Mouse (Mus musculus): Measurements from ENCODE around the gene Parn. TPM values are rescaled to one million over a fixed set of nuclear protein-coding genes. Genes with fewer than 3 reads are reported as not detected.

The Parn gene
- polyA plus RNA-seq, 1 experiment = 15.1 TPM

DNA sequence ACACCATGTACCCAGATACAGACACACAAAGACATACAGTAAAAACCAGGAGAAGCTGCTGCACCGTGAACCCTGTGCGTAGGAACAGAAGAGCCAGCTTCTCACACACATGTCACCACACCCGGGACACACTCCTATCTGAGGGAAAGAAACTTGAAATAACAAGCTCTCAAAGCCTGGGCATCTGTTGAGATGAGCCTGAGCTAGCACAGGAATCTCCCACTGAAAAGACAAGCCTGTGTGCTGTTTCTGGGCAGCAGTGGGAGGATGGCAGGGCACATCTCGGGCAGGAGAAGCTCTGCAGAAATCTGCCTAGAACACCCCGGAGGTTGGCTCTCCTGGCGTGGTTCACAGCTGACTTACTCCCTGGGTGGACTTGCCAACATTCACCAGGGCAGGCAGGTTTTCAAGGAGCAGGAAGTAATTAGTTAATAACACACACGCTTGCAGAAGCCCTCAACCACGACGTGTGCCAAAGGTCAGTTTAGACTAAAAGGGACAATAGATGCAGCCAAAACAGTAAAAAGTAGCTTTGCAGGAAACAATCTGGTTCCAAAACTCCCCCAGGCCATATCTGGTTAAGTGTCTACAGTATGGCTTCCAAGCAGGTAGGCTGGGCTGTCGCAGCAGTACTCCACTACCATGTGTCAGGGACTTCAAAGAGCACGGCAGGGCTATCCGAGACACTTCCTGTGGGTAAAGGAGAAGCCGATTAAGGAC, 129.6 kb downstream of the Parn start:
- TF ChIP-seq POLR2A (IDR thresholded peaks at IDR 0.05; ENCODE audit: low read depth, low read length) = no peak
- no peak for TF ChIP-seq CTCF (conservative IDR thresholded peaks at IDR 0.05; ENCODE audit: insufficient read depth, insufficient read length, low read depth, low read length)
- Histone ChIP-seq H3K27me3 (replicated peaks; ENCODE audit: control insufficient read depth, insufficient read depth, low read length) (no peaks in the 10 kb centered on the region), H3K4me3 (ENCODE audit: insufficient read depth, low read depth, low read length) (no peak overlapping the region), H3K4me1 (ENCODE audit: control insufficient read depth, insufficient read depth, low read length) (peaks cover 6% of the 10 kb centered on the region; the same call in 1 of the 2 replicates), H3K36me3 (ENCODE audit: control insufficient read depth, insufficient read depth, low read length) (no peaks in the 10 kb centered on the region), H3K27ac (ENCODE audit: insufficient read depth, low read depth, low read length) (no peak overlapping the region)
- 37% methylated on average over 13 of the region's 13 CpGs for WGBS
- peak; percentile 92 for DNase-seq

DNA sequence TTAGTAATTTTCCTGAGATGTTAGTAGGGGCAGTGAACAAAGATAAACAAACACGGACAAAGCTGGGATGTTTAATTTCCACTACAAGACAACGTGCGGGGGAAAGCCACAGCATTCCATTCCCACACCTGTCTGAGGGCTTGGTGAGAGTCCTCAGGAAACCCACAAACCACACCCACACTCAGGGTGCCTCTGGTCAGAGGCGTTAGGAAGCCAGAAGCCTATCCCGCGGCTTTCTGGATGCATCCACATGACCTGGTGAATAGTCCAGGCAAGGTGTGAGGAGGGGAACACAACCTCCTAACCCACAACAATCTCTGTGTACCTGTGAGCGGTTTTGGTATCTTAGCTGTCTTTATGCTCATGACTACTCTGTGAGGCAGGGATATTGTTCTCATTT, 131.6 kb downstream of the Parn start:
- no peak for TF ChIP-seq POLR2A (IDR thresholded peaks at IDR 0.05; ENCODE audit: low read depth, low read length)
- TF ChIP-seq CTCF (conservative IDR thresholded peaks at IDR 0.05; ENCODE audit: insufficient read depth, insufficient read length, low read depth, low read length) = no peak
- peaks cover 6% of the 10 kb centered on the region; the same call in 1 of the 2 replicates for H3K4me1 ChIP-seq (ENCODE audit: control insufficient read depth, insufficient read depth, low read length)
- DNase-seq = no peak
- no peak overlapping the region for H3K27ac ChIP-seq (ENCODE audit: insufficient read depth, low read depth, low read length)
- no peak overlapping the region for H3K4me3 ChIP-seq (ENCODE audit: insufficient read depth, low read depth, low read length)
- WGBS = 94% methylated on average over 7 of the region's 7 CpGs
- no peaks in the 10 kb centered on the region for H3K27me3 ChIP-seq (replicated peaks; ENCODE audit: control insufficient read depth, insufficient read depth, low read length)
- no peaks in the 10 kb centered on the region for H3K36me3 ChIP-seq (ENCODE audit: control insufficient read depth, insufficient read depth, low read length)

DNA sequence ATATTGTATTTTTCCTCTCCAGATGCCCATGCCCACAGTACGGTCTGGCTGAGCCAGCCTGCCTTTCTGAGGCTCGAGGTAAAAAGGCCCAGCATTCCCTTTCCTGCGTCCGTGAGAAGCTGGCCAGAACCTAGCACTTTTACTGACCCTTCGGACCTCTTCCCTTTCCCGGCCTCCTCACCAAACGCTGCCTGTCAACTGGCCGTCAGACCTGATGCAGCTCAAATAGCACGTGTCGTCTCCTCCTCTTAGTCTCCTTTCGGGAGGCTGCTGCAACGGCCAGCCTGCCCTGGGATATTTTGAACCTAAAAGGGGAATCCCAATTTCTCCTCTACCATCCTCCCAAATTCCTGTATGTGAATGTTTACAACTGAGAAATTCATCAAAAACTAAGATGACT, 132.1 kb downstream of the Parn start:
- no peaks in the 10 kb centered on the region for H3K27me3 ChIP-seq (replicated peaks; ENCODE audit: control insufficient read depth, insufficient read depth, low read length)
- H3K27ac ChIP-seq (ENCODE audit: insufficient read depth, low read depth, low read length) = no peak overlapping the region
- no peak for DNase-seq
- 81% methylated on average over 12 of the region's 12 CpGs for WGBS
- TF ChIP-seq CTCF (conservative IDR thresholded peaks at IDR 0.05; ENCODE audit: insufficient read depth, insufficient read length, low read depth, low read length) (no peak), POLR2A (IDR thresholded peaks at IDR 0.05; ENCODE audit: low read depth, low read length) (no peak)
- no peak overlapping the region for H3K4me3 ChIP-seq (ENCODE audit: insufficient read depth, low read depth, low read length)
- peaks cover 6% of the 10 kb centered on the region; the same call in 1 of the 2 replicates for H3K4me1 ChIP-seq (ENCODE audit: control insufficient read depth, insufficient read depth, low read length)
- H3K36me3 ChIP-seq (ENCODE audit: control insufficient read depth, insufficient read depth, low read length) = no peaks in the 10 kb centered on the region

DNA sequence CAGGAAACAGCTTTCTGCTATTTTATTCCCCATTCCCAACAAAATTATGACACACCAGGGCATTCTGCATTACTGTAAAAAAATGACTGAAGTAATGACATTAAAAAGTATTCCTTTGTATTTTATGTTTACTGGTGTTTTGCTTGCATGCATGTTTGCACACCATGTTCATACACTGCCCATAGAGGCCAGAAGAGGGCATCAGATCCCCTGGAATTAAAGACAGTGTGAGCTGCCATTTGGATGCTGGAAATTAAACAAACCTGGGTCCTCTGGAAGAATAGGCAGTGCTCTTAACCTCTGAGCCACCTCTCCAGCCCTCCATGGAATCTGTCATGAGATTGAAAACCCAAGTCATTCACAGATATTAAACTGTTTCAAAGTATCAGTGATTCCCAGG, 135.1 kb downstream of the Parn start:
- no peak overlapping the region for H3K4me3 ChIP-seq (ENCODE audit: insufficient read depth, low read depth, low read length)
- TF ChIP-seq POLR2A (IDR thresholded peaks at IDR 0.05; ENCODE audit: low read depth, low read length) (no peak), CTCF (conservative IDR thresholded peaks at IDR 0.05; ENCODE audit: insufficient read depth, insufficient read length, low read depth, low read length) (peak; percentile 50)
- H3K36me3 ChIP-seq (ENCODE audit: control insufficient read depth, insufficient read depth, low read length) = no peaks in the 10 kb centered on the region
- DNase-seq = peak; percentile 34
- no peaks in the 10 kb centered on the region for H3K27me3 ChIP-seq (replicated peaks; ENCODE audit: control insufficient read depth, insufficient read depth, low read length)
- H3K27ac ChIP-seq (ENCODE audit: insufficient read depth, low read depth, low read length) = no peak overlapping the region
- H3K4me1 ChIP-seq (ENCODE audit: control insufficient read depth, insufficient read depth, low read length) = no peaks in the 10 kb centered on the region

DNA sequence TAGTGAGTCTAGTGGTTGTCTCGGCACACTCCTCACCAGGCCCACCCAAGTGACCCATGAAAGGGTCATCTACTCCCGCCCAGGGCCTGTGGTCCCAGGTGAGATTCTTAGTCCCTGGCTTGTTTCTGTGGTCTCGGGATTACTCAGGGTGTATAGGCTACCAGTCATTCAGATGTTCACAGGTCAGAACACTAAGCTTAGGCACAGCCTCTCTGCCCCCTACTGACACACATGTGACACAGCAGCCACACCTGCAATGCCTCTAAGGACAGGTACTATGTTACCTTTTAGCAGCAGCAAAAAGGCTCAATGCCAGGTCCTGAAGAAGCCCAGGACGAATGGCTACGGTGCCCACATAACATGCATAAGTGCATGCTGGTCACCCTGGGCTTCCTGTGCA, 136.7 kb downstream of the Parn start:
- H3K27ac ChIP-seq (ENCODE audit: insufficient read depth, low read depth, low read length) = no peak overlapping the region
- TF ChIP-seq CTCF (conservative IDR thresholded peaks at IDR 0.05; ENCODE audit: insufficient read depth, insufficient read length, low read depth, low read length) = peak; percentile 45
- TF ChIP-seq POLR2A (IDR thresholded peaks at IDR 0.05; ENCODE audit: low read depth, low read length) = no peak
- no peaks in the 10 kb centered on the region for H3K27me3 ChIP-seq (replicated peaks; ENCODE audit: control insufficient read depth, insufficient read depth, low read length)
- no peaks in the 10 kb centered on the region for H3K36me3 ChIP-seq (ENCODE audit: control insufficient read depth, insufficient read depth, low read length)
- H3K4me3 ChIP-seq (ENCODE audit: insufficient read depth, low read depth, low read length) = no peak overlapping the region
- 89% methylated on average over 5 of the region's 5 CpGs for WGBS
- H3K4me1 ChIP-seq (ENCODE audit: control insufficient read depth, insufficient read depth, low read length) = no peaks in the 10 kb centered on the region
- DNase-seq = no peak

DNA sequence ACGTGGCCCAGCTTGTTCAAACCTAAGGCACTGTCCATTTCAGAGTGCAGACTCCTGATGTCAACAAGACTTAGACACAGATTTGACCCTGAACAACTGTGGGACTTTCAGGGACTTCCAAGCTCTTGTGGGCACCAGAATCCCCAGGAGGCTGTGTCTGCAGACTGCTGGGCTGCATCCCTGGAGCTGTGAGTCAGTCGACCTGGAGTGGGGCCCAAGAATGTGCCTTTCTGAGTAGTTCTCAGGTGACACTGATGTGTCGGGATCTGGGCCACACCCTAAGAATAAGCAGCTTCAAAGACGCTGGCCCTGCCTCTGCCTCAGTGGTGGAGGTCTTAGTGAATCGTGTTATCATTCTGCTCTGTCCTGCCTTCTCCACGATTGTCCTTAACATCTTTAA, 146.6 kb downstream of the Parn start:
- TF ChIP-seq CTCF (conservative IDR thresholded peaks at IDR 0.05; ENCODE audit: insufficient read depth, insufficient read length, low read depth, low read length) (no peak), POLR2A (IDR thresholded peaks at IDR 0.05; ENCODE audit: low read depth, low read length) (no peak)
- H3K4me1 ChIP-seq (ENCODE audit: control insufficient read depth, insufficient read depth, low read length) = no peaks in the 10 kb centered on the region
- H3K27ac ChIP-seq (ENCODE audit: insufficient read depth, low read depth, low read length) = no peak overlapping the region
- no peak for DNase-seq
- no peaks in the 10 kb centered on the region for H3K27me3 ChIP-seq (replicated peaks; ENCODE audit: control insufficient read depth, insufficient read depth, low read length)
- no peak overlapping the region for H3K4me3 ChIP-seq (ENCODE audit: insufficient read depth, low read depth, low read length)
- 65% methylated on average over 6 of the region's 6 CpGs for WGBS
- H3K36me3 ChIP-seq (ENCODE audit: control insufficient read depth, insufficient read depth, low read length) = no peaks in the 10 kb centered on the region

DNA sequence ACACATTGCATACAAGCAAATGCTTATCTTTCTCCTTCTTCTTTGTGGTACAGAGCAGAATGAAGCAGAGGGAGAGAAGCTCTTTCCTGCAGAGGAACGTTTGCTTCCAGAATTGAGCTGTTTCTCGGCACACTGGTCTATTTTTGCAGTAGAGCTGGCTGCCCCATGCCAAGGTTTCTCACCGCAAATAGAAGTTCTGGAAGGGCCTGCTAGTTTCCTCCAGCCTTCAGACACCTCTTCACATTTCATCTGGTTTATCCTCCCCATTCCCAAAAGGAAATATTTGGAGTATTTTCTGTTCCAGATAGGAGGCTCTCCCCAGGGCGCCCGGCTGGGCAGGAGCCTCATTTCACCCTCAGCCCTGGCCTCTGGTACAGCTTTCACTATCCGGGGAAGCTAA, 147.7 kb downstream of the Parn start:
- H3K36me3 ChIP-seq (ENCODE audit: control insufficient read depth, insufficient read depth, low read length) = no peaks in the 10 kb centered on the region
- no peak for DNase-seq
- H3K4me3 ChIP-seq (ENCODE audit: insufficient read depth, low read depth, low read length) = no peak overlapping the region
- 95% methylated on average over 6 of the region's 6 CpGs for WGBS
- H3K27me3 ChIP-seq (replicated peaks; ENCODE audit: control insufficient read depth, insufficient read depth, low read length) = no peaks in the 10 kb centered on the region
- no peaks in the 10 kb centered on the region for H3K4me1 ChIP-seq (ENCODE audit: control insufficient read depth, insufficient read depth, low read length)
- no peak overlapping the region for H3K27ac ChIP-seq (ENCODE audit: insufficient read depth, low read depth, low read length)
- no peak for TF ChIP-seq CTCF (conservative IDR thresholded peaks at IDR 0.05; ENCODE audit: insufficient read depth, insufficient read length, low read depth, low read length)
- no peak for TF ChIP-seq POLR2A (IDR thresholded peaks at IDR 0.05; ENCODE audit: low read depth, low read length)
